Mouse (Mus musculus): Measurements from ENCODE around the gene Tph2. TPM values are rescaled to one million over a fixed set of nuclear protein-coding genes. Genes with fewer than 3 reads are reported as not detected.

Gene Tph2
- polyA plus RNA-seq (2012), result not detected in 2 replicates

- TF ChIP-seq TAL1 (IDR thresholded peaks at IDR 0.05; ENCODE audit: low read length), result no peak
- no peak for TF ChIP-seq GATA1 (IDR thresholded peaks at IDR 0.05; ENCODE audit: low read length)
- H3K4me1 ChIP-seq (ENCODE audit: control insufficient read depth), result no peaks in the 10 kb centered on the region
- H3K9me3 ChIP-seq (ENCODE audit: control insufficient read depth, low read length), result no peaks in the 10 kb centered on the region
- no peaks in the 10 kb centered on the region for H3K27me3 ChIP-seq (ENCODE audit: control insufficient read depth)
- no peaks in the 10 kb centered on the region for H3K36me3 ChIP-seq (ENCODE audit: control insufficient read depth)
- no peak within 1 kb of the TSS for H3K4me3 ChIP-seq (replicated peaks)
These were observed at the start of gene Tph2 for GRCm38 (mm10) chr10:115184697-115185096. Gene Tph2 (minus strand): TSS chr10:115185022.

GRCm38 (mm10) chr10:115233798-115234197, 49.0 kb upstream of the Tph2 start:
- Histone ChIP-seq H3K4me1 (ENCODE audit: control insufficient read depth) (peaks cover 10% of the 10 kb centered on the region), H3K4me3 (replicated peaks) (no peak overlapping the region), H3K27me3 (ENCODE audit: control insufficient read depth) (no peaks in the 10 kb centered on the region), H3K36me3 (ENCODE audit: control insufficient read depth) (peaks cover 84% of the 10 kb centered on the region), H3K9me3 (ENCODE audit: control insufficient read depth, low read length) (no peaks in the 10 kb centered on the region)
- TF ChIP-seq GATA1 (IDR thresholded peaks at IDR 0.05; ENCODE audit: low read length) (no peak), TAL1 (IDR thresholded peaks at IDR 0.05; ENCODE audit: low read length) (no peak)

- H3K27me3 ChIP-seq (ENCODE audit: control insufficient read depth), result no peaks in the 10 kb centered on the region
- H3K4me1 ChIP-seq (ENCODE audit: control insufficient read depth), result peaks cover 10% of the 10 kb centered on the region
- peaks cover 81% of the 10 kb centered on the region for H3K36me3 ChIP-seq (ENCODE audit: control insufficient read depth)
- no peaks in the 10 kb centered on the region for H3K9me3 ChIP-seq (ENCODE audit: control insufficient read depth, low read length)
- H3K4me3 ChIP-seq (replicated peaks), result no peak overlapping the region
- TF ChIP-seq TAL1 (IDR thresholded peaks at IDR 0.05; ENCODE audit: low read length) (no peak), GATA1 (IDR thresholded peaks at IDR 0.05; ENCODE audit: low read length) (no peak)
These were observed 47.7 kb upstream of the Tph2 start for GRCm38 (mm10) chr10:115232513-115232912.

GRCm38 (mm10) chr10:115229023-115229422, 44.2 kb upstream of the Tph2 start:
- no peak for TF ChIP-seq TAL1 (IDR thresholded peaks at IDR 0.05; ENCODE audit: low read length)
- no peak for TF ChIP-seq GATA1 (IDR thresholded peaks at IDR 0.05; ENCODE audit: low read length)
- Histone ChIP-seq H3K4me3 (replicated peaks) (no peak overlapping the region), H3K27me3 (ENCODE audit: control insufficient read depth) (no peaks in the 10 kb centered on the region), H3K9me3 (ENCODE audit: control insufficient read depth, low read length) (no peaks in the 10 kb centered on the region), H3K4me1 (ENCODE audit: control insufficient read depth) (peaks cover 4% of the 10 kb centered on the region), H3K36me3 (ENCODE audit: control insufficient read depth) (peaks cover 80% of the 10 kb centered on the region)

GRCm38 (mm10) chr10:115226586-115226985, 41.8 kb upstream of the Tph2 start:
- Histone ChIP-seq H3K9me3 (ENCODE audit: control insufficient read depth, low read length) (no peaks in the 10 kb centered on the region), H3K36me3 (ENCODE audit: control insufficient read depth) (peaks cover 69% of the 10 kb centered on the region), H3K27me3 (ENCODE audit: control insufficient read depth) (no peaks in the 10 kb centered on the region), H3K4me1 (ENCODE audit: control insufficient read depth) (peaks cover 4% of the 10 kb centered on the region), H3K4me3 (replicated peaks) (no peak overlapping the region)
- TF ChIP-seq GATA1 (IDR thresholded peaks at IDR 0.05; ENCODE audit: low read length) (no peak), TAL1 (IDR thresholded peaks at IDR 0.05; ENCODE audit: low read length) (no peak)

- Histone ChIP-seq H3K36me3 (ENCODE audit: control insufficient read depth) (peaks cover 68% of the 10 kb centered on the region), H3K9me3 (ENCODE audit: control insufficient read depth, low read length) (no peaks in the 10 kb centered on the region), H3K4me1 (ENCODE audit: control insufficient read depth) (peaks cover 4% of the 10 kb centered on the region), H3K4me3 (replicated peaks) (no peak overlapping the region), H3K27me3 (ENCODE audit: control insufficient read depth) (no peaks in the 10 kb centered on the region)
- TF ChIP-seq TAL1 (IDR thresholded peaks at IDR 0.05; ENCODE audit: low read length), result no peak
- no peak for TF ChIP-seq GATA1 (IDR thresholded peaks at IDR 0.05; ENCODE audit: low read length)
These were observed 39.0 kb upstream of the Tph2 start for GRCm38 (mm10) chr10:115223845-115224244.

- Histone ChIP-seq H3K4me1 (ENCODE audit: control insufficient read depth) (no peaks in the 10 kb centered on the region), H3K9me3 (ENCODE audit: control insufficient read depth, low read length) (no peaks in the 10 kb centered on the region), H3K27me3 (ENCODE audit: control insufficient read depth) (no peaks in the 10 kb centered on the region), H3K36me3 (ENCODE audit: control insufficient read depth) (peaks cover 80% of the 10 kb centered on the region), H3K4me3 (replicated peaks) (no peak overlapping the region)
- TF ChIP-seq TAL1 (IDR thresholded peaks at IDR 0.05; ENCODE audit: low read length), result no peak
- no peak for TF ChIP-seq GATA1 (IDR thresholded peaks at IDR 0.05; ENCODE audit: low read length)
These were observed 28.2 kb upstream of the Tph2 start for GRCm38 (mm10) chr10:115212916-115213580.

- H3K4me3 ChIP-seq (replicated peaks), result no peak overlapping the region
- no peak for TF ChIP-seq TAL1 (IDR thresholded peaks at IDR 0.05; ENCODE audit: low read length)
- no peak for TF ChIP-seq GATA1 (IDR thresholded peaks at IDR 0.05; ENCODE audit: low read length)
- peaks cover 79% of the 10 kb centered on the region for H3K36me3 ChIP-seq (ENCODE audit: control insufficient read depth)
These were observed 21.0 kb upstream of the Tph2 start for GRCm38 (mm10) chr10:115205825-115206224.

GRCm38 (mm10) chr10:115205284-115205683, 20.5 kb upstream of the Tph2 start:
- Histone ChIP-seq H3K36me3 (ENCODE audit: control insufficient read depth) (peaks cover 79% of the 10 kb centered on the region), H3K4me1 (ENCODE audit: control insufficient read depth) (no peaks in the 10 kb centered on the region; the same call in 1 of the 2 replicates), H3K4me3 (replicated peaks) (no peak overlapping the region), H3K27me3 (ENCODE audit: control insufficient read depth) (no peaks in the 10 kb centered on the region), H3K9me3 (ENCODE audit: control insufficient read depth, low read length) (no peaks in the 10 kb centered on the region)
- TF ChIP-seq TAL1 (IDR thresholded peaks at IDR 0.05; ENCODE audit: low read length), result no peak
- TF ChIP-seq GATA1 (IDR thresholded peaks at IDR 0.05; ENCODE audit: low read length), result no peak

More at GRCm38 (mm10) chr10:115205825-115206224, 21.0 kb upstream of the Tph2 start:
- H3K27me3 ChIP-seq (ENCODE audit: control insufficient read depth), result no peaks in the 10 kb centered on the region
- H3K4me1 ChIP-seq (ENCODE audit: control insufficient read depth), result no peaks in the 10 kb centered on the region; the same call in 1 of the 2 replicates
- H3K9me3 ChIP-seq (ENCODE audit: control insufficient read depth, low read length), result no peaks in the 10 kb centered on the region
